Mouse (Mus musculus): Measurements from ENCODE around the gene Racgap1.

GRCm38 (mm10) chr15:99651163-99651872 is at the start of gene Racgap1:
- TF ChIP-seq EP300 (optimal IDR thresholded peaks at IDR 0.05) (no peak), CTCF (IDR thresholded peaks at IDR 0.05; ENCODE audit: low read depth) (0 out of 2 replicates have a peak, but pooled peaks have one; percentile 7)
